Mouse (Mus musculus) neural tube, embryonic 10.5 days (tissue): Measurements from ENCODE around the gene Vmn1r123.
"Not testable (repeated sequence)": the region's sequence is repeated elsewhere in the genome, so short reads cannot be mapped to it uniquely, and the experiment has no call there.

ENCODE experiments used
- DNase-seq: peaks from one replicate; pipeline ENCODE4 v3.0.0-alpha.2; 2017; ENCODE audit warnings: low spot score; ENCODE audit errors: extremely low spot score

Vmn1r123 gene

DNA sequence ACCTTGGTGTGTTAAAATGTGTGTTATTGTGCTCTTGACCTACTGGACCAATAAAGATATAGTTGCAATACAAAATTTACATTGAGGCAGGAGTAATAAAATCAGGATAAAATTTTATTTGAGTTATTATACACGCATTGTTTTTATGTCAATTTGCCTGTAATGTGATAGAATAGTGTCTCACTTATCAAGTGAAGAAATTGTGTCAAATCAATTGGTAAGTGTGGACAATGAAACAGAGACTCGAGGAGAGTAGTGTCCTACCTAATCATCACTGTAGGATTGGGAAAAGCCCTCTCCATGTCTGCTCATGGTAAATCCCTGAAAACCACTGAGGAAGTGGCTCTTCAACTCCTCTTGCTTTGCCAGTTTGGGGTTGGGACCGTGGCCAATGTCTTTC, at the start of gene Vmn1r123:
Gene Vmn1r123 (plus strand): TSS at position 301 of the 400 bp plus-strand sequence.
- not testable (repeated sequence) for DNase-seq

DNA sequence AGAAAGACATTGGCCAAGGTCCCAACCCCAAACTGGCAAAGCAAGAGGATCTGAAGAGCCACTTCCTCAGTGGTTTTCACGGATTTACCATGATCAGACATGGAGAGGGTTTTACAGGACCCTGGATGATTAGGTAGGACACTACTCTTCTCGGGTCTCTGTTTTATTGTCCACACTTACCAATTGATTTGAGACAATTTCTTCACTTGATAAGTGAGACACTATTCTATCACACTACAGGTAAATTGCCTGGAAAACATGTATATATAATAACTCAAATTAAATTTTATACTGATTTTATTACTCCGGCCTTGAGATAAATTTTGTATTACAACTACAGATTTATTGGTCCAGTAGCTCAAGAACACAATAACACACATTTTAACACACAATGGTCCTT, 28.0 kb upstream of the Vmn1r123 start, which contains the start of gene Vmn1r122:
Gene Vmn1r122 (minus strand): TSS at position 101 of the 400 bp plus-strand sequence.
- not testable (repeated sequence) for DNase-seq

DNA sequence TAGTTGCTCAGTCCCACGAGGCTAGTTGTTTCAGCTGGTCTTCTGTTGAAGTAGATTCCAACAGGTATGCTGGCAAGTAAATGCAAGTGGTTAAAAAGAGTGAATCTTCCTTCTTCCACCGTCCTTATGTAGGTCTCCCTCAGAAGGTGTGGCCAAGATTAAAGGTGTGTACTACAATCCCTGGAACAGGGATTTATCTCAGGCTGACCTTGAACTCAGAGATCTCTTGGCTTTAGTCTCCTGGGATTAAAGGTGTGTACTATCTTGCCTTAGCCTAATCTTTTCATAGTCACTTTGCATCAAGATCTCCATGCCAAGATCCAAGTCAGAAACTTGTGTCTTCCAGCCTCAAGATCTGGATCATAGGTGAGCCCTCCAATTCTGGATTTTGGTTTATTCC, 28.3 kb downstream of the Vmn1r123 start, which contains the start of gene Gm5157:
Gene Gm5157 (minus strand): TSS at position 101 of the 400 bp plus-strand sequence.
- not testable (repeated sequence) for DNase-seq
